Mouse (Mus musculus) adrenal gland, adult 2 months (tissue): ENCODE data around the gene Asrgl1. TPM values are rescaled to one million over a fixed set of nuclear protein-coding genes. Genes with fewer than 3 reads are reported as not detected.
"Not testable (repeated sequence)": the region's sequence is repeated elsewhere in the genome, so short reads cannot be mapped to it uniquely, and the experiment has no call there.

Experiments used
- DNase-seq: peaks from one replicate; pipeline ENCODE4 v3.0.0; 2021
- long read RNA-seq: library from polyadenylated mRNA; stranded (forward); transcript quantifications from one replicate; pipeline ENCODE4 v2.0.0, GENCODE M21; 2021
- polyA plus RNA-seq: library from polyadenylated mRNA; depleted of rRNA; stranded (reverse); fragments of >200 nt; gene quantifications from 2 replicates; pipeline ENCODE4 v1.2.3, GENCODE M21; 2012; rRNA removed
- total RNA-seq, 2 experiments: library from RNA; stranded (reverse); gene quantifications; 2 replicates each; pipeline ENCODE4 v1.2.3; 2021

Gene Asrgl1
- total RNA-seq (10 to 100 TPM; 10.3 to 12.7 TPM), polyA plus RNA-seq (1.2 and 2.0 TPM in 2 replicates)
- long read RNA-seq, full-length matches to known transcripts: 7 of 11 reads
- long read RNA-seq, partial matches to known transcripts: 1 of 11 reads
- long read RNA-seq, other reads (novel, unspliced or antisense): 3 of 11 reads

DNA sequence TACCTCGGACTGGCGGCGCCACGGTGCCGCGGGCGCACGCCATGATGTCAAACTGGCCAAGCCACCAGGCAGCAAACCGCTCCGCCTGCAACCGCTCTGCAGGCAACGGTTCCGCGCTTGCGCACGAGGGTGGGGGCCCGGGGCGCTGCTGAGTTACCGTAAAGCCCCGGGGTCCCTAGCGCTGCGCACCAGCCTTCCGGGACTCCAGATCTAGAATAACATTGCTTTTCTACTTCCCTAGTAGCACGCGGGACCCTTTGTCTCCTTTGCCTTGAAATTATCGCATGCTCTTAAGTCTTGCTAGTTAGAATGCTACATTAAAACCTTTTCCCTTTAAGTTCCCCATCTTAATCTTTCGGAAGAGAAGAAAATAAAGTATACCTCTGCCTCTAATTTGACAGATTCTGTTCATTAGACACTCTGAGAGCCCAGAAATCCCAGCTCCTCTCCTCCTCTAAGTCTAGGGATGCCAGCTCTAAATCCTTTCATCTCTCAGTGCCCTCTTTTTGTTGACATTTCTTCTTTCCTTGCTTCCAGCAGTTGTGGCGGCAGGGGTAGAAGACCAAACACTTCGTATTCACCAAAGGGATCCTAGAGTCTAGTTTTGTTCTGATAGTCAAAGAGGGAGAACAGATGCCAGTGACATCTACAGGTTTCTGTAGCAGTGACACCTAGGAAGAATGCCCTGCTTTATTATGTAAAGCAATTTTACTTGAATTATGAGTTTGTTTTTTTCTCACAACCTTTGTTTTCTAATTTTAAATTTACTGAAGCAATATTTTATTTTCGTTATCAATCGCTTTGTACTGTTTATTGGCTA lies at the start of gene Asrgl1:
TSS of gene Asrgl1 (minus strand) at position 125 of the 820 bp plus-strand sequence.
- peak; percentile 93 for DNase-seq

DNA sequence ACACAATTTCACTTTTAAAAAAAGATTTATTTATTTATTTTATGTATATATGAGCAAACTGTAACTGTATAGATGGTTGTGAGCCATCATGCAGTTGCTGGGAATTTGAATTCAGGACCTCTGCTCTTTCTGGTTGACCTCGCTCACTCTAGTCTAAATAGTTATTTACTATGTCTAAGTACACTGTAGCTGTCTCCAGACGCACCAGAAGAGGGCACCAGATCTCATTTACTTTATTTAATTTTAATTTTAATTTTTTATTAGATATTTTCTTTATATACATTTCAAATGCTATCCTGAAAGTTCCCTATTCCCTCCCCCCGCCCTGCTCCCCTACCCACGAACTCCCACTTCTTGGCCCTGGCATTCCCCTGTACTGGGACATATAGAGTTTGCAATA lies 10.8 kb upstream of the Asrgl1 start:
- no peak for DNase-seq

DNA sequence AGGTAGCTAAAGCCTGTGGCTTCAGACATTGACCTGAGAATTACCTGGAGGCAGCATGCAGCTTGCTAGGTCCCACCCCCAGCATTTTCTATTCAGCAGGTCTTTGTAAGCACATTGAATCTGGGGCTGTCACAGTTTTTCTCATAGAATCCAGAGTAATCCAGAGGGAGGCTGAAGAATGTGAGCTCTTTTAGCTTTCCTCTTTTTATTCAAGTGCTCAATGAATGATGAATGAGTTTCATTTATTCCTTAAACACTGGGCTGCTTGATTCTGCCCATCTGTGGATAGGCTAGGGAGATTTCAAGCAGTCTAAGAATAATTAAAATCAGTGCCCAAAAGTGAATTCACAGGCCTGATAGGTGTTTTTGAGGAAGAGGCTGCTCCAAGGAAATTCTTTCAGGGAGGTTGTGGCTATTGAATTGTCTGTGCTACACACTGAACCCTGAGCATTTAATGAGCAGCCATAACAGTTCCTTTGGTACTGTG lies 8.2 kb upstream of the Asrgl1 start:
- DNase-seq: no peak

DNA sequence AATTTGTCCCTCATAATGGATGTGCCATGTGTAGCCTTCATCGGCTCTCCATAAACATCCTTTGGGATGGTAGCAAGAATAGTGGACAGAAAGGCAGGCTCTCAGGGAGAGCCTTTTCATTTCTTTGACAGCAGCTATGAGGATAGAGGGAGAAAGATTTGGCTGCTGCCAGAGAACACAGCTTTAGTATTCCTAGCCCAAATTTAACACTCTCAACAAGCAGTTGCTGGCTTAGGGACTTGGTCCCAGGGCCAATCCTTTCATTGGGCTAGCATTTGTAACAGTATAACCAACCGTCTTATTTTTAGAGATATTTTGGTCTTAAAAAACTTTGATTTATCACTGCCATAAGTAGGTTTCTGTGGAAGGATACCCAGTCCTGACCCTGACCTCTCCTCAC lies 7.8 kb upstream of the Asrgl1 start:
- DNase-seq: no peak

DNA sequence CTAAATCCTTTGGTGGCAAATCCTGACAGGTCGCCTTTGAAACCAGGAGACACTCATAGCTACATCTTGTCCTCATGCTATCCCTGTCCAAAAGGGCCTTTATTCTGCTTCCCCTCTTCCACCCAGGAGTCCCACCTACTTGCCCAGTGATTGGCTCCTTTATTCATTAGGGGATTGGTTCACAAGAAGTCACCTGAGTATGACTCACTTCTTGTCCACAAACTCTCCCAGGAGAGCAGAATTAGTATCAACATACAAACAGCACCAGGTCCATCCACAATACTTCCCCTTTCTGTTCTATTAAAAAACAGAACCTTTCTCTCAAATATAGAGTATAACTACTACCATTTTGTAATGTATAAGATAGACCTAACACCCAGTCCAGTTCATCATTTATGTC lies 4.9 kb upstream of the Asrgl1 start:
- not testable (repeated sequence) for DNase-seq

DNA sequence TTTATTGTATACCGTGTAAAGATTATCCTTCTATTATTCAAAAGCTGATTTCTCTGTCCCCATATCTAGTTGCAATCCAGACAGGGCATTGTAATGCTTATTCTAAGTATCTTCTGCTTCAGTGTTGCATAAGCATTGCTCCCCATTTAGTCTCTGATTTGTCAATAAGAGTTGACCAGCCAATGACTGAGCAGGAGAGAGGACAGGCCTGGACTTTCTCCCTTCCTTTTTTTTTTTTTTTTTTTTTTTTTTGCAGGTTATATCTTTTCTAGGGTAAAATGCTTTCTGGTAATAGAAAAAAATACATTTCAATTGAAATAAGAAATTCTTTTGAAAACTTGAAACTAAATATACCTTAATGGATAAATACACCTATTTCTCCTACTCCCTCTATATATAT lies 1.7 kb upstream of the Asrgl1 start:
- no peak for DNase-seq

DNA sequence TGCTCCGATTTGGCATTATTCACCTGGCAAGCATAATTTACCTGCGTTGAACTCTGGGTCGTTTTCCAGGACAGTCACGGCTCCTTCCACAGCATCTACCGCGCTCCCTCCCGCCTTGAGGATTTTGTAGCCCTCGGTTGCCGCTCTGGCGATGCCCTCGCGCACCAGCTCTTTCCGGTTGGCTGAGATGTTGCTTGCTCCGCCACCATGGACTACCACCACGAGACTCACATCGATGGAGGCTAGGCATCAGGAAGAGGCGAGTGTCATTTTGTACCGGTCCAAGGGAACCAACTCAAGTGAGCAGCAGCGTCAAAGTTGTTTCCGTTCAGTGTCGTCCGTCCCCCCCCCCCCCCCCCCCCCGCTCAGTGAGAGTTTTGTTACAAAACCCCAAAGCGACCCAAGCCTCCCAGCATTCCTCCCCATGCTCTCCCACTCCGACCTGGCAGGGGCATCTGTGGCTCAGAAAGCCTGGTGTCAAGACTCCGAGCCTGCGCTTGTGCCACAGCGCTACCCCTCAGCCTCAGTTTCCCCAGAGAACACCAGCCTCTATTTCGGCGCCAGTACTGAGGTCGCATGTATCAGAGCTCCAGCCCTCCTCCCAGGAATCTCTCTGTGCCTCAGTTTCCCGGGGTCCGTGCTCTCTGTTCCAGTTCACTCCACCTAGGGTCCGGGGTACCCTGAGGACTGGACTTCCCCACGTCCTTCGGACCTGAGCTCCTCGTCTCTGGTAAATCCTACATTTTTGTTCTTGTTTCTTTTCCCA lies 507 bp downstream of the Asrgl1 start:
- peak; percentile 35 for DNase-seq

DNA sequence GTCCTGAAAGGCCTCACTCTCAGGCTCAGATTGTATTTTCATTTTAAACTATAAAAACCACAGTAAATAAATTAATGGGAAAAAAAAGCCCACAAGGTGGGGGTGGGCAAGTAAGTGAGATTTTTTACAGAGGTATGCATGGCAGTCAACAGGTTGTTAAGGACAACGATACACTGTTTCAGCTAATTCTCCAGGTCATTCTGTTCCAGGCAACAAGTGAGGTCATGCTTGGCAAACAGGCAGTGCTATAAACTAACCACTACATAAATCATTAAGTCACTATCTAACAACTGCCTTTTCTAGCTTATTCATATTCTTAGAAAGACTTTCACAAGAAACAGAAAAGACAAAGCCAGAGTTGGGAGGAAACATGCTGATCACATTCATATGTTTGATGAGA lies 5.4 kb downstream of the Asrgl1 start:
- peak; percentile 59 for DNase-seq

DNA sequence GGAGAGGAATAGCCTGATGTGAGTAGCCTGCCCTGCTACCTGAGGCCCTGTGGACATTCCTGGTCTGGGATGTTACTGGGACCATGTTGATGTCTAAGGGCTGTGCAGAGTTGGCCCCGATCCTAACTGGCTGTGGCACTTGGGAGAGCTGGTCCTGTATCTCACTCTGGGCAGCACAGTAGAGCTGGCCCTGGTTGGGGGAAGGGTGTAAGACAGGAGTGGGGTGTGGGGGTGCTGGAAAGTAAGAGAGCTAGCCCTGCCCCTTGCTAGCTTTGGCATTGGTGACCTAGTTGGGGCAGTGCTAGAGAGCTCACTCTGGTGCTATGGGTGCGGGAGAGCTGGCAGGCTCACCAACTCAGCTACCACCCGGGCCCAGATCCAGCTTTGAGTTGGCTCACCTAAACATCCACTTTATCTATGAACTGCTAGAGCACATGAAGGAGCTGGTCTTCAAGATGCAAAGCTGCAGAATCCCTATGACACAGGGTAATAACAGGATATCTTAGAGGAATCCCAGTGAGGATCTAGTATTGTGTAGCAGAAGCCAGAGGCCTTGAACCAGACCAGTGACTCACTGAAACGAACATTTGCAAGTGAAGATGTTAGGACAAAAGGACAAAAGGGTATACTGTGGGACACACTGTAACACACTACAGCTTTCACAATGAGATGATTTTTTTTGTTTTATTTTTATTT lies 6.8 kb downstream of the Asrgl1 start:
- peak; percentile 51 for DNase-seq

DNA sequence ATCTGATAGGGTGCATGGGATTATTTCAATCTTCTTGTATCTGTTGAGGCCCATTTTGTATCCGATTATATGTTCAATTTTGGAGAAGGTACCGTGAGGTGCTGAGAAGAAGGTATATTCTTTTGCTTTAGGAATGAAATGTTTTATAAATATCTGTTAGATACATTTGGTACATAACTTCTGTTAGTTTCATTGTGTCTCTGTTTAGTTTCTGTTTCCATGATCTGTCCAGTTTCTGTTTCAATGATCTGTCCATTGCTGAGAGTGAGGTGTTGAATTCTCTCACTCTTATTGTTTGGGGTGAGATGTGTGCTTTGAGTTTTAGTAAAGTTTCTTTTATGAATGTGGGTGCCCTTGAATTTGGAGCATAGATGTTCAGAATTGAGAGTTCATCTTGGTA lies 11.4 kb downstream of the Asrgl1 start:
- DNase-seq: not testable (repeated sequence)

DNA sequence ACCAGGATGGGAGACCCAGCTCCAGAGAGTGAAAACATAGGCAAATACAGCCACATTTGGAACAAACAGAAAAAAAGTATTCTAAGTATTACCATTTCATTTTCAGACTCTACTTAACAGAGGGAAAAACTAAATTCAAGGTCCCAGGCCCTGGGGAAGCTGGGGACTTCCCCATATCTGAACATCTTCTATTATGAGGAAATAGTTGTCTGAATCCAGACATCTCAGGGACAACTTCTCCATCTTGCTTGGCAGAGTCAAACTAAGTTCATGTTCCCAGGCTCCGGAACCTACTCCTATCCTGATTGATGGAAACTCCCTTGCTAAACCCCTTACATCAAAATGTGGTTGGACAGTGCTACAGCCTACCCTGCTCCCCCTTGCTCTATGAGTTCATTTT lies 13.0 kb downstream of the Asrgl1 start:
- DNase-seq: no peak

DNA sequence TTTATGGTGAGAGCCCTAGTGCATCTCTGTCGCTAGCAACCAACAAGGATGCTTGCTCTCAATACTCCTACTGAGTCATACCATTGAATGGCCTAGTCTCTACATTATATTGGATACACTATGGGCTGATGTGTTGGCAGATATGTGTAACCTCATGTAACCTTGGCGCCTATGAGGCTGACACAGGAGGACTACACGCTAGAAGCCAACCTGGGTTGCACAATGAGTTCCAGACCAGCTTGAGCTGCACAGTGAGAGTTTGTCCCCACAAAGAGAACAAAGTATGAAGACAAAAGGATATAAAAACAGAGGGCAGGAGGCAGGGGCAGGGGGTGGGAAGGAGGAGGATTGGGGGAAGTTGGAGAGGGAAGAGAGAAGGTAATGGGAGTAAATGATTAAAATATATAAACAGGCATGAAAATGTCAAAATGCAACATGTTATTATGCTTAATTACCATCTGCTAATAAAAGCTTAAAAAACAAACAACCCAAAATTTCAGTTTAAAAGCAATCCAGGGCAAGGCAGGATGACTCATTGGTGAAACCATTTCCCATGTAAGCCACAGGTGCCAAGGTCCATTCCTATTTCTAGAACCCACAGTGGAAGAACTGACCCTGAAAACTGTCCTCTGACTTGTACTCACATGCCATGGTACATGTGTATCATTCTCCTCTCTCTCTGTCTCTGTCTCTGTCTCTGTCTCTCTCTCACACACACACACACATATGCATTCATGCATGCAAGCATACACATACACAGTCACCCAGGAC lies 15.6 kb downstream of the Asrgl1 start:
- DNase-seq: peak; percentile 45

DNA sequence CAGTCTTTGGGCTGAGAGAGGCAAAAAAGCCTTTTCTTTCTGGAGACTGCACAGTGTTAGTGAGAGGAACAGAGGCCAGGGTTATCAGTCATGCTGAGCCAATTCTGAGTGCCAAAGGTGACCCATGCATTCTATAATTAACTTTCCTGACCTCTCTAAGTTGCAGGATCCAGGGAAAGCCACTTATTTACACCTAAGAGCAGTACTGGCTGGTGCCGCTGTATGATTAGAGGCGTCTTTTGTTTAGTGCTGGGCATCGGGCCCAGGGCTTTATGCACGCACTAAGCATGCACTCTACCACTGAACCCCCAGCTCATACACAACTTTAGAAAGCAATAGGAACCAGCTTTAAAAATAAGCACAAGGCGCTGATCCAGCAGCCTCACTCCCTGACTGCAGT lies 18.2 kb downstream of the Asrgl1 start:
- no peak for DNase-seq

DNA sequence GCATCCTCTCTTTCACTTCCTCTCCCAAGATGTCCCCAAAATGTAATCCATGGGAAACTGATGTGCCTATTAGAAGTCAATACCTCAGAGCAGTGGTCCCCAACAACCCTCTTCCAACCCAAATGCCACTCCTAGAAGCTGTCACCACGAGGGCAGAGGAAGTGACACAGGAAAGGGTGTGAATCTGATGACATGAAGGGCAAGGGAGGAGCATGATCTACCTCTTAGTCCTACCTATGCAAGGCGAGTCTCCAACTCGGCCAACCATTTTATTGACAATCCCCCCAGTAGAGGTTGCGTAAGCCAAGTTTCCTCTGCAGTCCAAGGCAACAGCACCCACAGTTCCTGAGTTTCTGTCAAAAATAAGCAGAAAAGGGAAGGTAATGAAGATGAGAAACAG lies 19.2 kb downstream of the Asrgl1 start:
- no peak for DNase-seq

DNA sequence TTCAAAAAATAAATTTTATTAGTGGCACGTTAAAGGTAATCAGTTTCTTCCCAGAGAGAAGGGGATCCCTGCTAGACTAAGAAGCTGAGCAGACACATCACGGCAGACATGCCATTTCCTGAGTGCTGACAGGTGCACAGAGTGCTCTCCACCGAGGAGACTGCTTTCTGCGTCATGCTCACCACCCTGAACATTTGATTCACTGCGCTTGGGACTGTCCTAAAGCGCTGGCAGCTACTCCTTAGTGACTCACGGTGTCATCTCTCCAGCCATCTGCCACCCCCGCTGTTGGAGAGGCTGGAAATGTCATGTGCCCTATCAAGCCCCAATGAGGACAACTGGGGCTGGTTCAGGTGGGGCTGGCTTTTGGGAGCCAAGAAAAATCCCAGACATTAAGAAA lies 23.4 kb downstream of the Asrgl1 start:
- peak; percentile 78 for DNase-seq

DNA sequence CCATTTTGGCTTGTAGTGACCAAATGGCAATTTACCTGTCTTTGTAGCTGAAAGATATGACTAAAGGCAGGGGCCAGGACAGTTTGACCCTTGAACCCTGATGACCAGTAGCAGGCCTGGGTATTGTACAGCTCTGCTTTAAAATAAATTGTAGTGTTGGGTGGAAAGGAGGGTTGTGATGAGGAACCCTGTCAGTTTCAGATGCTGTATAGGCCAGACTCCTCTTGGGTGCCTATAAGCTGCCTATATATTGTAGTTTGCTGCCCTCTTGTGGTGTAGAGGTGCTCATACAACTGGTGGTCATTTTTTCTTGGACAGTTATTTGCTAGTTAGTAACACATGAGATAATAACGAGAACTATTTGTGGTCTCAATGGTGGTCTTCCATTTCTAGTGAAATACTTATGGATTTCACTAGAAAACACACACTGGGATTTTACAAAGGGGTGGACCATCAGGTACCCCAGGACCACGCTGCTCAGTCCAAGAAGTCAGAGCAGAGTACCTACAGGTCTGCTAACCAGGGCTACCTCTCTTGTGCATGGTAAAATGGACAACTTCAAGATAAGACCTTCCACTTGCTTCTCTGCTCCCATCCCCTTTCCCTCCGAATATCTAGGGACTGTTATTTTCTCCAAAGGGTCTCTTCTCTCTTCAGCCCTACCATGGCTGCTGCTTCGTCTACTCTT lies 25.1 kb downstream of the Asrgl1 start:
- DNase-seq: peak; percentile 60

DNA sequence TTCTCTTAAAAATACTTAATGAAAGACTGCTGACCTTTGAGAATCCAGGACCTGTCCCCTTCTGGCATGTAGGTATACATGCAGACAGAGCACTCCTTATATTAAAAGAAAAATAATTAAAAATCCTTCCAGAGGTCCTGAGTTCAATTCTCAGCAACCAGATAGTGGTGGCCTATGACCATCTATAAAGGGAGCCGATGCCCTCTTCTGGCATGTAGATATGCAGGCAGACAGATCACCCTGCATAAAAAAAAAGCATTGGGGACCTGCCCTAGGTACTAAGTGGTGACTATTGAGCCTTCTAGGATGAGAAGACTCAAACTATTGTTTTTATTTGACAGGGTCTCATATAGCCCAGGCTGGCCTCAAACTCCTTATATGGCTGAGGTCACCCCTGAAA lies 26.9 kb downstream of the Asrgl1 start:
- no peak for DNase-seq

DNA sequence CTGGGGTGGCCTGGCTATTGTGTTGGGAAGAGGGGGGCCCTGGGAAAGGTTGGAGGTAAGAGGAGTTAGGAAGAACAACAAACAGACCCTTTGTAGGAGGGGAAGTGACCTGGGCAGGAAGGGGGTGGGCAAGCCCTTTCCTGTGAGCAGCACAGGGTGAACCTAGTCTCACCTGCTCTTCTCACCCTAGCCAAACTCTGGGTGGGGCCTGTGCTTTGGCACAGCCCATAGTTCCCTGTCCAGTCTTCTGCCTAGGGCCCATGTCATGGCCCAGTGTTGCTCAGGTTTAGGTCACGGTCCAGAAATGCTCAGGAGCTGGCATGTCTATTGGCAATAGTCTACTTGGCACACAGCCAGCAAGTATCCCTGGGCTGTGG lies 28.1 kb downstream of the Asrgl1 start:
- no peak for DNase-seq

DNA sequence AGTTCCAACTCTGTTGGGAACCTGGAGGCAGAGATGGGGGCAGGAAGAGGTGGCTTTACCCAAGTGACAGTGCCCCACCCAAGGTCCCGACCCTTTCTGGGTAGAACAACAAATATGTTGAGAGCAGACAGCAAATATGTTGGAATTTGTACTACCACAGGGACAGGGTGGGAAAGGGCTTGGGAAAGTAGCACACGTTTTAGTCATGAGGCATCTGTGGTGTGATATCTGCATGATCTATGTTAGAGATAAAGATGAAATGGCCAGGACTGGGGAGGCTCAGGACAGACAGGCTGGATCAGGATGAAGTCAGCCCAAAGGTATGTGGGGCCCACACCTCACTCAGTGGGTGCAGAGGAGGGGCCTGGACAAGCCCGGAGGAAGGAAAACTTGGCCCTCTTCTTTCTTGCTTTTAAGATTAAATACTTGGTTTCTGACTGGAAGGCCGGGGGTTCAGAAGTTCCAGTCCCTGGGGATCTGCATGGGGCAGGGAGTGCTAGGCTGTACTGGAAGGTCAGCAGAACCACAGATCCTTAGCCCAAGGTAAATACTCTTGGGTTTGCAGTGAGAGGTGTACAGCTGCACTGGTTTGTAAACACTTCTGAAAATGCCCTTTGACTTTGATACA lies 28.6 kb downstream of the Asrgl1 start:
- peak; percentile 66 for DNase-seq

DNA sequence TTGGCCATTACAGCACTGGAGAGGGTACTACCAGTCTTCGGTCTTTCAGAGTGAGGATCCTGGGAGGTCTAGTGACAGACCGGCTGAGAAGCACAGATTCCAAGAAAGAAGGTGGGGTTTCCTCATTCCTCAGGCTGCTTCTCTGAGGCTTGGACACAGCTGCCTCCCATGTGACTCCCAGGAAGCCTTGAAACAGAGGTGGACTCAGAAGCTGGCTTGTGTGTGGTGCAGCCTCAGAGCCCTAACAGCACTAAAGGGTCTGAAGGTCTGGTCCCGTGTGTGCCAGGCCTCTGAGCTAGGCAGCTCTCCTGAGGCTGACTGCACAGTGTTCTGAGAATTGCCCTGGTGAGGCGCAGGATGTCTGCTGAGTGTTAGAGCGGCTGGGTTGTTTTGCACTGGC lies 29.3 kb downstream of the Asrgl1 start:
- DNase-seq: no peak
